Mouse (Mus musculus): ENCODE measurements around the gene Hebp1. TPM values are rescaled to one million over a fixed set of nuclear protein-coding genes. Genes with fewer than 3 reads are reported as not detected.

Gene Hebp1
- polyA plus RNA-seq, 1 experiment from 2014 or later: 2.8 TPM

DNA sequence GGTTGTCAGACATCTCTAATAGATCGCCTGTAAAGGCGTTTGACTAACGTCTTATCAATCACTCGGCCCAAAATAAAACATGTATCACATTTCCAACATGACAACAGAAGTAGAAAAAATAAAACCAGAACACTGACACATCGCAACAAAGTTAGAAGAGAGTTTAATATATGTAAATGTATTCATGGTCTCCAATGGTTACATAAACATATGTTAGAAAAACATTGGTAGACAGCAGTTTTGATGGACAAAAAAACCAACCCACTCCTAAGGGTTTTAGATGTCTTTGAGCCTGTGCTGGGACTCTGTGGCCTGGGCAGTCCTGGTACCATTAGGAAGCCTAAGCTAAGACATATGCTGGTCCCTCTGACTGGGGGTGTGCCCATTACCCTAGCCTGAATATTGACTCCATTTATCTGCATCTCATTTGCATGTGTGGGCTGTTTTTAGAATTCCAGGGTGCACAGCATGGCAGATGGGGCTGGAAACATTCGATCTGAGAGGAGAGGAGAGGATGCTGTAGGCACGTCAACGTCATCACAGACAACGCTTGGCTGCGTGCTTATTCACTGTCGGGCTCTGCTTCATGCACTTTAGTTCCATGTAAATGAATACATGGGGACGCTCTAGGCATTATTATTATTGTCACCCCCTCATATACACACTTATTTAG lies 104.9 kb downstream of the Hebp1 start:
- Histone ChIP-seq H3K36me3 (no peaks in the 10 kb centered on the region), H3K4me3 (no peak overlapping the region), H3K27ac (replicated peaks) (peak overlapping the region; percentile 82), H3K4me1 (peaks cover 13% of the 10 kb centered on the region), H3K4me2 (replicated peaks) (no peak overlapping the region), H3K9ac (replicated peaks) (no peak overlapping the region), H3K27me3 (no peaks in the 10 kb centered on the region), H3K9me3 (no peaks in the 10 kb centered on the region)
- 66% methylated on average over 12 of the region's 12 CpGs for WGBS
- ATAC-seq (replicated peaks): peak; percentile 81

- H3K27ac ChIP-seq (replicated peaks): no peak overlapping the region
- no peaks in the 10 kb centered on the region for H3K9me3 ChIP-seq
- no peak for ATAC-seq (replicated peaks)
- H3K4me1 ChIP-seq: peaks cover 15% of the 10 kb centered on the region
- no peaks in the 10 kb centered on the region for H3K36me3 ChIP-seq
- H3K4me2 ChIP-seq (replicated peaks): no peak overlapping the region
- no peaks in the 10 kb centered on the region for H3K27me3 ChIP-seq
- no peak overlapping the region for H3K4me3 ChIP-seq
- 76% methylated on average over 4 of the region's 4 CpGs for WGBS
- no peak overlapping the region for H3K9ac ChIP-seq (replicated peaks)
Measured at GRCm38 (mm10) chr6:135090661-135091060, 107.2 kb downstream of the Hebp1 start.

- H3K4me1 ChIP-seq: peaks cover 15% of the 10 kb centered on the region
- H3K27me3 ChIP-seq: no peaks in the 10 kb centered on the region
- no peak overlapping the region for H3K4me3 ChIP-seq
- no peak overlapping the region for H3K27ac ChIP-seq (replicated peaks)
- no peaks in the 10 kb centered on the region for H3K36me3 ChIP-seq
- ATAC-seq (replicated peaks): no peak
- WGBS: 20% methylated on average over 8 of the region's 8 CpGs
- no peaks in the 10 kb centered on the region for H3K9me3 ChIP-seq
- H3K9ac ChIP-seq (replicated peaks): no peak overlapping the region
- no peak overlapping the region for H3K4me2 ChIP-seq (replicated peaks)
Measured at GRCm38 (mm10) chr6:135089786-135090185, 108.0 kb downstream of the Hebp1 start.

- Histone ChIP-seq H3K9me3 (no peaks in the 10 kb centered on the region), H3K9ac (replicated peaks) (0 out of 2 replicates have a peak overlapping the region, but pooled peaks have one; percentile 7), H3K27ac (replicated peaks) (peak overlapping the region; percentile 7; the same call in 1 of the 2 replicates), H3K4me2 (replicated peaks) (peak overlapping the region; percentile 38), H3K27me3 (no peaks in the 10 kb centered on the region), H3K36me3 (no peaks in the 10 kb centered on the region), H3K4me3 (peak overlapping the region; percentile 16), H3K4me1 (peaks cover 10% of the 10 kb centered on the region)
- ATAC-seq (replicated peaks): peak; percentile 87
- 20% methylated on average over 19 of the region's 19 CpGs for WGBS
Measured at GRCm38 (mm10) chr6:135087721-135088451, 109.9 kb downstream of the Hebp1 start.

Other genes starting within 250 kb of the Hebp1 start
- 3.5 and 3.8 TPM in 2 replicates for gene Apold1, start 216.3 kb downstream of the Hebp1 start, polyA plus RNA-seq (2015; fragmentation: Nextera tagmentation; extraction: Ambion mirVana)
- gene Ddx47, start 186.4 kb downstream of the Hebp1 start, polyA plus RNA-seq (2015; fragmentation: Nextera tagmentation; extraction: Ambion mirVana): 89.0 and 91.8 TPM in 2 replicates
- 0.28 and 0.42 TPM in 2 replicates for gene Gprc5a, start 132.4 kb downstream of the Hebp1 start, polyA plus RNA-seq (2015; fragmentation: Nextera tagmentation; extraction: Ambion mirVana)
- gene Gprc5d, start 79.7 kb downstream of the Hebp1 start, polyA plus RNA-seq (2015; fragmentation: Nextera tagmentation; extraction: Ambion mirVana): not detected in 2 replicates
- 83.1 and 86.7 TPM in 2 replicates for gene Fam234b, start within 50 bp of the Hebp1 start, polyA plus RNA-seq (2015; fragmentation: Nextera tagmentation; extraction: Ambion mirVana)
- 0.22 and 0.31 TPM in 2 replicates for gene Gsg1, start 56.3 kb upstream of the Hebp1 start, polyA plus RNA-seq (2015; fragmentation: Nextera tagmentation; extraction: Ambion mirVana)
- not detected in 2 replicates for gene Pbp2, start 112.4 kb upstream of the Hebp1 start, polyA plus RNA-seq (2015; fragmentation: Nextera tagmentation; extraction: Ambion mirVana)
- gene Emp1, start 164.5 kb upstream of the Hebp1 start, polyA plus RNA-seq (2015; fragmentation: Nextera tagmentation; extraction: Ambion mirVana): 4.9 and 5.6 TPM in 2 replicates